9 mouse cellular contexts compared by ENCODE assay signal in genomic region chr9:112235696-112236397, GRCm38 (mm10). TPM values are rescaled to one million over a fixed set of nuclear protein-coding genes. Genes with fewer than 3 reads are reported as not detected.
DNase-seq lines count a peak whose midpoint lies in the region; ATAC-seq and TF ChIP-seq lines count a peak whose summit lies in the region.
"Had no signal": no experiment of that assay in that cellular context is flagged by ENCODE, and none has a peak within 500 bp of the region (broad histone marks: within the 10 kb centered on the region; RNA-seq: fewer than 3 reads in every experiment).

Arpp21 (minus strand) TSS chr9:112235938.

- H3K79me2 ChIP-seq in C2C12 (ENCODE audit: control insufficient read depth, insufficient read depth), result no peaks in the 10 kb centered on the region

- no peaks in the 10 kb centered on the region for H3K36me3 ChIP-seq in heart, embryonic 13.5 days
- H3K36me3 ChIP-seq in C2C12 (ENCODE audit: control insufficient read depth, insufficient read depth), result no peaks in the 10 kb centered on the region
- no peaks in the 10 kb centered on the region for H3K36me3 ChIP-seq in hindbrain, postnatal 0 days (ENCODE audit: insufficient read depth, low read length)
- no peaks in the 10 kb centered on the region for H3K36me3 ChIP-seq in midbrain, embryonic 12.5 days

- peak; percentile 56; the same call in 1 of the 2 replicates for TF ChIP-seq POLR2A in cortical plate, adult 2 months (IDR thresholded peaks at IDR 0.05; ENCODE audit: extremely low read depth, insufficient read depth, low read length)

- peak within 1 kb of the TSS; percentile 50 for H3ac ChIP-seq in C2C12 (ENCODE audit: control insufficient read depth, insufficient read length, low read depth)

- WGBS in heart, embryonic 13.5 days, result 24% methylated on average over 16 of the region's 16 CpGs
- 8% methylated on average over 16 of the region's 16 CpGs for WGBS in hindbrain, postnatal 0 days
- 15% methylated on average over 16 of the region's 16 CpGs for WGBS in midbrain, embryonic 12.5 days

- DNase-seq in heart, postnatal 4 days, result no peak
- peak; percentile 63 for DNase-seq in hindbrain, postnatal 0 days (ENCODE audit: low spot score)
- DNase-seq in urinary bladder, adult 2 months (ENCODE audit: low spot score), result no peak

- ATAC-seq in heart, embryonic 13.5 days (ENCODE audit: extremely low read depth, insufficient number of reproducible peaks, low FRiP score, low TSS enrichment), result no peak
- peak; percentile 67 for ATAC-seq in hindbrain, postnatal 0 days
- peak; percentile 62 for ATAC-seq in midbrain, embryonic 12.5 days (ENCODE audit: low FRiP score, low read depth)
- ATAC-seq in megakaryocyte progenitor cell, adult 5-6 weeks (replicated peaks; ENCODE audit: poor library complexity), result no peak
- ATAC-seq: Patski had no signal

- peak within 1 kb of the TSS; percentile 70 for H3K9ac ChIP-seq in heart, embryonic 13.5 days
- peak within 1 kb of the TSS; percentile 80 for H3K9ac ChIP-seq in hindbrain, postnatal 0 days (replicated peaks; ENCODE audit: low read length)
- peak within 1 kb of the TSS; percentile 78 for H3K9ac ChIP-seq in midbrain, embryonic 12.5 days (replicated peaks)

- peaks cover 15% of the 10 kb centered on the region for H3K4me1 ChIP-seq in heart, embryonic 13.5 days
- H3K4me1 ChIP-seq in cortical plate, adult 2 months (ENCODE audit: control insufficient read depth, insufficient read depth, low read length), result peaks cover 3% of the 10 kb centered on the region; the same call in 1 of the 2 replicates
- no peaks in the 10 kb centered on the region; the same call in 1 of the 2 replicates for H3K4me1 ChIP-seq in hindbrain, postnatal 0 days (ENCODE audit: insufficient read depth, low read length)
- H3K4me1 ChIP-seq in midbrain, embryonic 12.5 days, result peaks cover 13% of the 10 kb centered on the region

- peaks cover 73% of the 10 kb centered on the region for H3K27me3 ChIP-seq in heart, embryonic 13.5 days (replicated peaks)
- peaks cover 8% of the 10 kb centered on the region for H3K27me3 ChIP-seq in C2C12 (ENCODE audit: control insufficient read depth, insufficient read depth, insufficient read length)
- no peaks in the 10 kb centered on the region for H3K27me3 ChIP-seq in hindbrain, postnatal 0 days (ENCODE audit: insufficient read depth, low read length)
- peaks cover 51% of the 10 kb centered on the region for H3K27me3 ChIP-seq in midbrain, embryonic 12.5 days

- TF ChIP-seq CTCF in C2C12 (IDR thresholded peaks at IDR 0.05; ENCODE audit: control insufficient read depth, insufficient read depth, insufficient read length), result no peak
- no peak for TF ChIP-seq CTCF in cortical plate, adult 2 months (IDR thresholded peaks at IDR 0.05; ENCODE audit: extremely low read depth, insufficient read depth, low read length)
- no peak for TF ChIP-seq CTCF in hindbrain, postnatal 0 days (IDR thresholded peaks at IDR 0.05; ENCODE audit: low read depth)

- no peaks in the 10 kb centered on the region for H3K79me3 ChIP-seq in C2C12 (ENCODE audit: low read depth)

- H3K27ac ChIP-seq in heart, embryonic 13.5 days (replicated peaks), result no peak within 1 kb of the TSS
- peak within 1 kb of the TSS; percentile 99 for H3K27ac ChIP-seq in cortical plate, adult 2 months (ENCODE audit: insufficient read depth, low read length)
- H3K27ac ChIP-seq in hindbrain, postnatal 0 days, result peak within 1 kb of the TSS; percentile 94
- peak within 1 kb of the TSS; percentile 54 for H3K27ac ChIP-seq in midbrain, embryonic 12.5 days (replicated peaks)

- no peaks in the 10 kb centered on the region for H3K9me3 ChIP-seq in heart, embryonic 13.5 days
- H3K9me3 ChIP-seq in hindbrain, postnatal 0 days (ENCODE audit: low read length), result no peaks in the 10 kb centered on the region
- no peaks in the 10 kb centered on the region for H3K9me3 ChIP-seq in midbrain, embryonic 12.5 days

- H3K4me3 ChIP-seq in heart, embryonic 13.5 days, result peak within 1 kb of the TSS; percentile 57
- no peak within 1 kb of the TSS for H3K4me3 ChIP-seq in C2C12 (ENCODE audit: insufficient read depth, poor library complexity, severe bottlenecking)
- peak within 1 kb of the TSS; percentile 85 for H3K4me3 ChIP-seq in cortical plate, adult 2 months (ENCODE audit: insufficient read depth, low read length)
- peak within 1 kb of the TSS; percentile 60 for H3K4me3 ChIP-seq in hindbrain, postnatal 0 days (ENCODE audit: low read length)
- H3K4me3 ChIP-seq in midbrain, embryonic 12.5 days, result peak within 1 kb of the TSS; percentile 58

- H3K4me2 ChIP-seq in heart, embryonic 13.5 days, result peak within 1 kb of the TSS; percentile 89
- peak within 1 kb of the TSS; percentile 81 for H3K4me2 ChIP-seq in hindbrain, postnatal 0 days (ENCODE audit: low read depth, low read length)
- peak within 1 kb of the TSS; percentile 93 for H3K4me2 ChIP-seq in midbrain, embryonic 12.5 days (replicated peaks)

TF ChIP-seq in C2C12, 6 proteins besides CTCF, POLR2A, EP300 and RAD21:
- TF ChIP-seq MYOD1 (IDR thresholded peaks at IDR 0.05; ENCODE audit: control insufficient read depth, insufficient read length, low read depth), result no peak
- no peak for TF ChIP-seq FOSL1 (IDR thresholded peaks at IDR 0.05; ENCODE audit: insufficient read depth, low read length, poor library complexity, severe bottlenecking)
- TF ChIP-seq USF1 (IDR thresholded peaks at IDR 0.05; ENCODE audit: low read depth), result no peak
- TF ChIP-seq MAX (IDR thresholded peaks at IDR 0.05), result no peak
- no peak for TF ChIP-seq CEBPB (IDR thresholded peaks at IDR 0.05; ENCODE audit: low read depth)

RNA-seq across cellular contexts. Expression of gene Arpp21, which starts in this region (rescaled TPM):
- 2.4 and 3.2 TPM in 2 replicates for polyA plus RNA-seq in heart, embryonic 13.5 days (2015; fragmentation: Nextera tagmentation; extraction: Ambion mirVana)
- total RNA-seq in heart, postnatal 4 days (2021), result 1 to 10 TPM; 2.4 to 4.6 TPM
- polyA plus RNA-seq in C2C12 (2012; fragmentation: generic; extraction: Trizol), result 0.16 TPM
- 521 and 601 TPM in 2 replicates for polyA plus RNA-seq in cortical plate, adult 2 months (2012; rRNA removed)
- total RNA-seq in hindbrain, postnatal 0 days (2014; rRNA removed), result 80.5 and 88.0 TPM in 2 replicates
- 60.9 and 64.6 TPM in 2 replicates for polyA plus RNA-seq in hindbrain, postnatal 0 days (2015; fragmentation: Nextera tagmentation; extraction: Ambion mirVana)
- 8.6 and 10.1 TPM in 2 replicates for polyA plus RNA-seq in midbrain, embryonic 12.5 days (2016; fragmentation: Nextera tagmentation; extraction: Ambion mirVana)
- 0.10 and 0.79 TPM in 2 replicates for total RNA-seq in megakaryocyte progenitor cell, adult 5-6 weeks (2015)
- 0.46 and 1.4 TPM in 2 replicates for total RNA-seq in megakaryocyte progenitor cell, adult 5-6 weeks (2017)
- not detected in 2 replicates for polyA plus RNA-seq in urinary bladder, adult 2 months (2012; rRNA removed)
- polyA plus RNA-seq: Patski had no signal

Comparison
In these comparisons a context has a peak if more than half of its experiments do, and no peak if none do; other contexts are left out.
1. RNA of gene Arpp21 (total RNA-seq): 80.5 to 88.0 TPM in hindbrain, postnatal 0 days; 2.4 to 4.6 TPM in heart, postnatal 4 days and 0.10 to 1.4 TPM in megakaryocyte progenitor cell, adult 5-6 weeks; every median in the first group is over 10 times any median in the second.
2. ATAC-seq: peak in hindbrain, postnatal 0 days (single experiment) and midbrain, embryonic 12.5 days (single experiment); none in heart, embryonic 13.5 days (single experiment) and megakaryocyte progenitor cell, adult 5-6 weeks (single experiment).
3. Peak in every context shown above with its lines, with median percentiles within 50 percentile points of each other: H3K4me2 ChIP-seq and H3K9ac ChIP-seq.